Mouse (Mus musculus) heart, postnatal 0 days (tissue): ENCODE results near the gene Klk1b8.

Experiments
- CTCF ChIP-seq: IDR thresholded peaks from 2 replicates; pipeline ENCODE4 v1.5.1; 2016; ENCODE audit warnings: antibody characterized with exemption, control low read depth, low read depth
- EP300 ChIP-seq: IDR thresholded peaks from 2 replicates; pipeline ENCODE4 v1.6.1; 2016; ENCODE audit warnings: antibody characterized with exemption, low read depth

GRCm38 (mm10) chr7:43950364-43950763, at the start of gene Klk1b8:
- no peak for TF ChIP-seq CTCF
- TF ChIP-seq EP300: no peak
